Mouse (Mus musculus) limb, embryonic 11.5 days (tissue): Measurements from ENCODE around the gene Klhdc8a. TPM values are rescaled to one million over a fixed set of nuclear protein-coding genes. Genes with fewer than 3 reads are reported as not detected.
A peak's percentile ranks its signal among the peaks of the same experiment; 100 is the strongest.

Experiments
- ATAC-seq: fragments of 200-750 bp; cut with Nextera tagmentation; 2 replicates; pipeline ENCODE4 v1.8.0; 2017; ENCODE audit warnings: low read depth; ENCODE audit not compliant: insufficient number of reproducible peaks, low FRiP score, low TSS enrichment
- DNase-seq: peaks from one replicate; pipeline ENCODE4 v3.0.0-alpha.2; 2015; ENCODE audit warnings: low spot score
- H3K27ac ChIP-seq: fragments of 300-500 bp; sonication (generic); replicated peaks from 2 replicates; pipeline ENCODE4 v1.5.1; 2014; ENCODE audit warnings: low read depth, mild to moderate bottlenecking, low read length
- H3K27me3 ChIP-seq: fragments of 300-500 bp; sonication (generic); 2 replicates; pipeline ENCODE4 v1.6.1; 2014; ENCODE audit warnings: mild to moderate bottlenecking, low read length, mixed read lengths; ENCODE audit not compliant: control insufficient read depth, insufficient read depth
- H3K36me3 ChIP-seq: fragments of 300-500 bp; sonication (generic); 2 replicates; pipeline ENCODE4 v1.6.1; 2014; ENCODE audit warnings: mild to moderate bottlenecking, low read length, moderate library complexity, mixed read lengths; ENCODE audit not compliant: control insufficient read depth, insufficient read depth
- H3K4me1 ChIP-seq: fragments of 300-500 bp; sonication (generic); 2 replicates; pipeline ENCODE4 v1.6.1; 2014; ENCODE audit warnings: low read length, mixed read lengths; ENCODE audit not compliant: control insufficient read depth, insufficient read depth
- H3K4me2 ChIP-seq: fragments of 300-500 bp; sonication (generic); 2 replicates; pipeline ENCODE4 v1.6.1; 2014; ENCODE audit warnings: low read depth, mild to moderate bottlenecking, moderate library complexity; ENCODE audit not compliant: severe bottlenecking
- H3K4me3 ChIP-seq: fragments of 300-500 bp; sonication (generic); 2 replicates; pipeline ENCODE4 v1.5.1; 2014; ENCODE audit warnings: low read depth, low read length
- H3K9ac ChIP-seq: fragments of 300-500 bp; sonication (generic); 2 replicates; pipeline ENCODE4 v1.6.1; 2014; ENCODE audit warnings: mild to moderate bottlenecking, low read length
- H3K9me3 ChIP-seq: fragments of 300-500 bp; sonication (generic); 2 replicates; pipeline ENCODE4 v1.6.1; 2016; ENCODE audit warnings: low read length; ENCODE audit not compliant: control insufficient read depth
- whole genome bisulfite sequencing: fragments of 180-500 bp; shearing (Covaris S2); extraction: QIAGEN DNeasy Blood & Tissue Kit; methylation state at CpG from one replicate; pipeline ENCODE4 v1.1.7; 2014; 5-methylcytosine and 5-hydroxymethylcytosine counted together
- polyA plus RNA-seq: library from polyadenylated mRNA; unstranded; fragments of >200 nt; fragmentation: Nextera tagmentation; extraction: Ambion mirVana; gene quantifications from 2 replicates; pipeline ENCODE4 v1.2.1, GENCODE M21; 2014

Klhdc8a gene
- polyA plus RNA-seq, 1 experiment from 2014 or later: not detected

- H3K4me2 ChIP-seq: peak within 1 kb of the TSS; percentile 98
- peak; percentile 83 for ATAC-seq
- under 1% methylated on average over 67 of the region's 67 CpGs for WGBS
Observed at GRCm38 (mm10) chr1:132315889-132316624, 17.6 kb downstream of the Klhdc8a start, which contains the start of gene Nuak2. TSS of gene Nuak2 (plus strand) at chr1:132316126.

GRCm38 (mm10) chr1:132316625-132316994, 18.2 kb downstream of the Klhdc8a start:
- Histone ChIP-seq H3K27ac (no peak overlapping the region), H3K4me3 (peak overlapping the region; percentile 51), H3K9ac (peak overlapping the region; percentile 48), H3K9me3 (no peaks in the 10 kb centered on the region), H3K27me3 (peaks cover 18% of the 10 kb centered on the region; the same call in 1 of the 2 replicates), H3K36me3 (no peaks in the 10 kb centered on the region), H3K4me2 (peak overlapping the region; percentile 98), H3K4me1 (peaks cover 3% of the 10 kb centered on the region; the same call in 1 of the 2 replicates)
- ATAC-seq: no peak
- DNase-seq: no peak
- WGBS: 32% methylated on average over 7 of the region's 7 CpGs

More at GRCm38 (mm10) chr1:132315889-132316624, 17.6 kb downstream of the Klhdc8a start, which contains the start of gene Nuak2:
- peak within 1 kb of the TSS; percentile 48 for H3K9ac ChIP-seq
- H3K36me3 ChIP-seq: no peaks in the 10 kb centered on the region
- no peaks in the 10 kb centered on the region for H3K9me3 ChIP-seq
- peak; percentile 86 for DNase-seq
- no peak within 1 kb of the TSS for H3K27ac ChIP-seq
- H3K4me1 ChIP-seq: peaks cover 3% of the 10 kb centered on the region; the same call in 1 of the 2 replicates
- H3K27me3 ChIP-seq: peaks cover 18% of the 10 kb centered on the region; the same call in 1 of the 2 replicates
- peak within 1 kb of the TSS; percentile 51 for H3K4me3 ChIP-seq

GRCm38 (mm10) chr1:132317413-132317812, 19.0 kb downstream of the Klhdc8a start:
- H3K27me3 ChIP-seq: peaks cover 18% of the 10 kb centered on the region; the same call in 1 of the 2 replicates
- H3K27ac ChIP-seq: no peak overlapping the region
- no peaks in the 10 kb centered on the region for H3K9me3 ChIP-seq
- H3K36me3 ChIP-seq: no peaks in the 10 kb centered on the region
- DNase-seq (no peak), ATAC-seq (no peak)
- H3K4me2 ChIP-seq: no peak overlapping the region
- H3K4me3 ChIP-seq: no peak overlapping the region
- peaks cover 3% of the 10 kb centered on the region; the same call in 1 of the 2 replicates for H3K4me1 ChIP-seq
- H3K9ac ChIP-seq: no peak overlapping the region
- WGBS: 68% methylated on average over 4 of the region's 4 CpGs

- 52% methylated on average over 8 of the region's 8 CpGs for WGBS
- peaks cover 18% of the 10 kb centered on the region; the same call in 1 of the 2 replicates for H3K27me3 ChIP-seq
- no peak overlapping the region for H3K27ac ChIP-seq
Observed at GRCm38 (mm10) chr1:132317894-132318863, 19.8 kb downstream of the Klhdc8a start.

GRCm38 (mm10) chr1:132319242-132319641, 20.8 kb downstream of the Klhdc8a start:
- H3K4me3 ChIP-seq: no peak overlapping the region
- peaks cover 18% of the 10 kb centered on the region; the same call in 1 of the 2 replicates for H3K27me3 ChIP-seq
- no peaks in the 10 kb centered on the region for H3K36me3 ChIP-seq
- no peak overlapping the region for H3K9ac ChIP-seq
- 70% methylated on average over 5 of the region's 5 CpGs for WGBS
- no peaks in the 10 kb centered on the region for H3K9me3 ChIP-seq
- DNase-seq (no peak), ATAC-seq (no peak)
- H3K4me2 ChIP-seq: no peak overlapping the region
- peaks cover 3% of the 10 kb centered on the region; the same call in 1 of the 2 replicates for H3K4me1 ChIP-seq
- H3K27ac ChIP-seq: no peak overlapping the region

More at GRCm38 (mm10) chr1:132317894-132318863, 19.8 kb downstream of the Klhdc8a start:
- Histone ChIP-seq H3K36me3 (no peaks in the 10 kb centered on the region), H3K4me2 (no peak overlapping the region), H3K9me3 (no peaks in the 10 kb centered on the region), H3K4me1 (peaks cover 3% of the 10 kb centered on the region; the same call in 1 of the 2 replicates), H3K4me3 (no peak overlapping the region), H3K9ac (no peak overlapping the region)
- DNase-seq: no peak
- ATAC-seq: no peak

- DNase-seq (no peak), ATAC-seq (no peak)
- Histone ChIP-seq H3K4me2 (no peak overlapping the region), H3K36me3 (no peaks in the 10 kb centered on the region), H3K4me3 (no peak overlapping the region), H3K9me3 (no peaks in the 10 kb centered on the region), H3K27me3 (peaks cover 5% of the 10 kb centered on the region; the same call in 1 of the 2 replicates), H3K4me1 (no peaks in the 10 kb centered on the region), H3K9ac (no peak overlapping the region), H3K27ac (no peak overlapping the region)
- 68% methylated on average over 7 of the region's 7 CpGs for WGBS
Observed at GRCm38 (mm10) chr1:132321821-132322580, 23.6 kb downstream of the Klhdc8a start.

- Histone ChIP-seq H3K9me3 (no peaks in the 10 kb centered on the region), H3K4me1 (no peaks in the 10 kb centered on the region), H3K27me3 (no peaks in the 10 kb centered on the region; the same call in 1 of the 2 replicates), H3K36me3 (no peaks in the 10 kb centered on the region), H3K27ac (no peak overlapping the region), H3K4me2 (no peak overlapping the region), H3K4me3 (no peak overlapping the region), H3K9ac (no peak overlapping the region)
- no peak for ATAC-seq
- DNase-seq: no peak
- 45% methylated on average over 13 of the region's 13 CpGs for WGBS
Observed at GRCm38 (mm10) chr1:132322711-132323542, 24.5 kb downstream of the Klhdc8a start.
